Mouse (Mus musculus) heart, adult 2 months (tissue): ENCODE results near the gene Grik4. TPM values are rescaled to one million over a fixed set of nuclear protein-coding genes. Genes with fewer than 3 reads are reported as not detected.

ENCODE experiments used
- DNase-seq, 2 experiments: peaks; one replicate each; pipeline ENCODE4 v3.0.0; 2021
- H3K27ac ChIP-seq: fragments of 200-600 bp; 2 replicates; pipeline ENCODE4 v1.8.1; 2022
- H3K27me3 ChIP-seq: fragments of 200-500 bp; 2 replicates; pipeline ENCODE4 v1.6.1; 2012; ENCODE audit warnings: mild to moderate bottlenecking, low read length, inconsistent platforms, mixed read lengths; ENCODE audit not compliant: control insufficient read depth, insufficient read depth
- H3K36me3 ChIP-seq: fragments of 200-500 bp; 2 replicates; pipeline ENCODE4 v1.6.1; 2012; ENCODE audit warnings: low read length, inconsistent platforms; ENCODE audit not compliant: control insufficient read depth, insufficient read depth
- H3K4me1 ChIP-seq: fragments of 200-500 bp; 2 replicates; pipeline ENCODE4 v1.6.1; 2011; ENCODE audit warnings: low read length; ENCODE audit not compliant: control insufficient read depth, insufficient read depth
- H3K4me3 ChIP-seq: fragments of 200-600 bp; 2 replicates; pipeline ENCODE4 v1.8.1; 2022
- H3K79me2 ChIP-seq: fragments of 200-500 bp; replicated peaks from 2 replicates; pipeline ENCODE4 v1.6.1; 2012; ENCODE audit warnings: mild to moderate bottlenecking, inconsistent platforms, low read length, moderate library complexity, mixed read lengths; ENCODE audit not compliant: control insufficient read depth, insufficient read depth
- H3K9ac ChIP-seq: fragments of 200-500 bp; 2 replicates; pipeline ENCODE4 v1.6.1; 2012; ENCODE audit warnings: low read depth, mild to moderate bottlenecking, control low read depth, inconsistent platforms, low read length, mixed read lengths
- CTCF ChIP-seq: fragments of 200-600 bp; IDR thresholded peaks from 2 replicates; pipeline ENCODE4 v1.8.1; 2022; ENCODE audit warnings: antibody characterized with exemption, mild to moderate bottlenecking, moderate library complexity
- EP300 ChIP-seq: fragments of 200-500 bp; IDR thresholded peaks from 2 replicates; pipeline ENCODE4 v1.6.1; 2011; ENCODE audit warnings: low read depth, low read length, control low read depth; ENCODE audit not compliant: insufficient read depth
- POLR2A ChIP-seq: fragments of 200-500 bp; IDR thresholded peaks from 2 replicates; pipeline ENCODE4 v1.6.1; 2011; ENCODE audit warnings: mild to moderate bottlenecking, low read depth, low read length, control low read depth; ENCODE audit not compliant: insufficient read depth
- WGBS: fragments of 180-500 bp; shearing (Covaris S2); methylation state at CpG from one replicate; pipeline ENCODE4 v1.1.7; 2018; 5-methylcytosine and 5-hydroxymethylcytosine counted together
- intact Hi-C: fragments of 180-260 bp; cut with DNase I; formaldehyde crosslinking; loops from one replicate; pipeline ENCODE4 v1.15.1; 2025
- microRNA-seq, 2 experiments: library from miRNA; unstranded; fragments of <30 nt; microRNA quantifications; one replicate each; pipeline ENCODE4 v1.2.0; 2021
- polyA plus RNA-seq: library from polyadenylated mRNA; depleted of rRNA; stranded (reverse); fragments of >200 nt; gene quantifications from 2 replicates; pipeline ENCODE4 v1.2.3, GENCODE M21; 2012; rRNA removed
- total RNA-seq, 2 experiments: library from RNA; stranded (reverse); gene quantifications; 2 replicates each; pipeline ENCODE4 v1.2.3; 2021

Gene Grik4
- total and polyA plus RNA-seq, 3 experiments = 0.02 to 0.09 TPM; not detected in 1

DNA sequence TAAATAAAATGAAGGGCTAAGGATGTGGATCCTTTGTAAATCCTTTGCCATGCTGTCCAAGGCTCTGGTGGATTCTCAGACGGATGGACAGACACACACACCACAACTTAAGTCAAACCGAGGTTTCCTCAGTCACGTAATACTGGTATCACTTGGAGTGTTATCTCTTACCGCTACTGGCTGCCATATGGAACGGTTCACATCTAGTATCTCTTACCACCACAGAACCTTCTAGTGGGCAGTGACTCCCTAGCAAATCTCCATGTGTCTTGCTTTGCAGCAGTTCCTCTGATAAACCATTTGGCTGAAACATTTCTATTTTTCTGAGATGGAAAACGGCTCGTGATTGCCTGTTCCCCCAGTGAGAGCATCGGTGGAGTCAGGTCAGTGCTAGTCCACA lies 470.0 kb downstream of the Grik4 start:
- Histone ChIP-seq H3K79me2 (no peaks in the 10 kb centered on the region; the same call in 1 of the 2 replicates), H3K27ac (no peak overlapping the region), H3K27me3 (no peaks in the 10 kb centered on the region), H3K4me3 (no peak overlapping the region), H3K36me3 (peaks cover 5% of the 10 kb centered on the region), H3K9ac (no peak overlapping the region), H3K4me1 (peaks cover 7% of the 10 kb centered on the region)
- intact Hi-C loops = no loop called here
- no peak for TF ChIP-seq CTCF
- no peak for TF ChIP-seq EP300
- TF ChIP-seq POLR2A = no peak
- 35% methylated on average over 8 of the region's 8 CpGs for whole genome bisulfite sequencing
- DNase-seq = no peak

DNA sequence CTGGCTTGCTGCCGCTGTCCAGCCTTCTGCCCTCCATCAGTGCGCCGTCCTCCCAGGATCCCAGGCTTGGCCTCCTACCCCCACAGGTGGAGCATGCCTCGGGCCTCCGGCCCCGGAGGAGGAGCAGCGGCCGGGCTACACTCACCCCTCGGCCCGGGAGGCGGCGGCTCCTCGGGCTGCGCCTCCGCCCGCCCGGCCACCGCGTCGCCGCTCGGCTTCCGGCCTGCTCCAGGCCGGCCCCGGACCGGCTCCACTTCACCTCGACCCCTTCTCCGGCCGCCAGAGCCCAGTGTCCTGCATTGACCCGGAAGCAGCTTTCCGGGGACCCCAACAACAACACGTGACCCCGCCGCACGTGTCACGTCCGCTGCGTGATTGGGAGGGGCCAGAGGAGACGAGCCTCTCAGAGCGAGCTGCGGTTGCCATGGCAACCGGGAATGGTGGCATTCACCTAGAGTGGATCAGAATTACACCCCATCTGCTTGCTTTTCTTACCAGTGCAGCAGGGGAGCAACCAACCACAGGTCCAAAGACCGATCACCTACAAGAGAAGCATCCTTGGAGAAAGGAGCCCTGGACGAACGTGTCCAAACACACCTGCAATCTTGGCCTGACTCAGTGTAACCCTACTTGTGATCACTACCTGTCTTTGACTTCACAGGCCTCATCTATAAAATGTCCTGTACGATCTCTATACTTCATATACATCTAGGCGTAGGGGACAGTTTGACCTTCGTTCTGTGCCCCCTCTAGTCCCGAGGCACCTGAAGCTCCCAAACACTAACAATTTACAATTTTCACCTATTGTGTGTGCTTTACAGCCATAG lies 472.2 kb downstream of the Grik4 start:
- no peak for TF ChIP-seq CTCF
- peak; percentile 50 for TF ChIP-seq POLR2A
- peak; percentile 37; the same call in 1 of the 2 replicates for TF ChIP-seq EP300
- peak; percentile 89 to 91 for DNase-seq
- H3K4me3 ChIP-seq = peak overlapping the region; percentile 83
- peak overlapping the region; percentile 75 for H3K27ac ChIP-seq
- peaks cover 2% of the 10 kb centered on the region; the same call in 1 of the 2 replicates for H3K79me2 ChIP-seq
- peak overlapping the region; percentile 66 for H3K9ac ChIP-seq
- peaks cover 5% of the 10 kb centered on the region for H3K36me3 ChIP-seq
- intact Hi-C loops = loop anchor here (2.0 kb wide), 1 partner anchor 43 kb away; no protein-coding TSS in a partner anchor
- peaks cover 7% of the 10 kb centered on the region for H3K4me1 ChIP-seq
- no peaks in the 10 kb centered on the region for H3K27me3 ChIP-seq
- WGBS = 8% methylated on average over 49 of the region's 49 CpGs

DNA sequence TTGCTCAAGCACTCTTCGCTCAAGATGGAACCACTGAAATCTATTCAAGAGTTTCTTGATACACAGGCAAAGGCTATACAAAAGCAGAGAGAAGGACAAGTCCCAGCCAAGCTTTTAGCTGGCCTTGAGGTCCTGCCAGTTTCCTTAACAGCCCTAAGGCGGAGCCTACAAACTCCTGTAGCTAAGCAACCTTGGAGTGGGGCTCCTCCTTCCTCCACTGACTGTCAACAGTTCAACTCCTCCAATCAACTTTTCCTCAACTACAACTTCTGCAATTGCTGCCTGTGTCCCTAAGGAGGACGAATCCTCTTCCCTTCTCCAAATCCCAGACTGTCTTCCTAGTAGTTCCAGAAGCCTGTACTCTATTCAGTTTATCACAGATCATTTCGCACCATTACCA lies 473.1 kb downstream of the Grik4 start:
- Histone ChIP-seq H3K9ac (no peak overlapping the region), H3K4me3 (peak overlapping the region; percentile 83), H3K4me1 (peaks cover 7% of the 10 kb centered on the region), H3K27me3 (no peaks in the 10 kb centered on the region), H3K36me3 (peaks cover 5% of the 10 kb centered on the region), H3K27ac (peak overlapping the region; percentile 75), H3K79me2 (peaks cover 2% of the 10 kb centered on the region; the same call in 1 of the 2 replicates)
- 39% methylated on average over 4 of the region's 4 CpGs for whole genome bisulfite sequencing
- no peak for TF ChIP-seq EP300
- TF ChIP-seq POLR2A = no peak
- no peak for TF ChIP-seq CTCF
- intact Hi-C loops = loop anchor here (2.0 kb wide), 1 partner anchor 42 kb away; no protein-coding TSS in a partner anchor
- DNase-seq = peak; percentile 57 to 73

DNA sequence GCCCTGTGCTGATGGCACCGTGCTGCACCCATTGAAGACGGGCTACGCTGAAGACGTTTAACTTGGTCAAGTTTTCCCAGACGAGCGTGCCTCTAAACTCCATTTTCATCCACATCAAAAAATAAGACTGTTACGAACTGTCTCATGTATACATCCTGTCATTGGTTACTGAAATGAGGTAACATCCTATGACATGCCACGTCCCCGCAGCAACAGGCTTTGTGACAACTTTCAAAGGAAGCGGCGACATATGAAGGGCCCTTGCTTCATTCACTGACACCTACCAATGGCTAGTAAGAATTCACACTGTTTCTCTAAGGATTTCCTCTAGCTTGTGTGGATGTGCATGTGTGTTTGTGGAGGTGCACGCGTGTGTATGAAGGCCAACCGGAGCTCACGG lies 475.0 kb downstream of the Grik4 start:
- Histone ChIP-seq H3K9ac (no peak overlapping the region), H3K27me3 (no peaks in the 10 kb centered on the region), H3K36me3 (peaks cover 5% of the 10 kb centered on the region), H3K79me2 (peaks cover 2% of the 10 kb centered on the region; the same call in 1 of the 2 replicates), H3K4me3 (no peak overlapping the region), H3K4me1 (peaks cover 11% of the 10 kb centered on the region), H3K27ac (no peak overlapping the region)
- WGBS = 91% methylated on average over 15 of the region's 15 CpGs
- no peak for TF ChIP-seq POLR2A
- TF ChIP-seq CTCF = no peak
- no peak for TF ChIP-seq EP300
- intact Hi-C loops = no loop called here
- DNase-seq = no peak

DNA sequence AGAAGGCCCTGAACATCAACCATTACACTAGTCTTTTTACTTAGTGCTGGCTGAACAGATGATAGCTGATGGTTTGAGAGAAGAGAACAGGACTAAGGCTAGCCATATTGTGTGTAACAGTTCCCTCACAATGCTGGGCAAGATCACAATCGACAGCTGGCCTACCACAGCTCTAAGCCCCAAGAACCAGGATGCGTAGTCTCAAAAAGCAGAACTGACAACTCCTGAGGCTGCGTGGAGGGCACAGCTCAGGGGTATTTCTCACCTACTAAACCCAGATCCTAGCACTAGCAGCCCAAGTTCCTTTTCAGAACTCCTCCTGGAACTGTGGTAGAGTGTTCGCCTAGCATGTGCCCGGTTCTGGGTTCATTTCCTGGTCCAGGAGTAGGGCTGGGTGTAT lies 475.9 kb downstream of the Grik4 start:
- no peak for DNase-seq
- Histone ChIP-seq H3K9ac (no peak overlapping the region), H3K27ac (no peak overlapping the region), H3K4me3 (no peak overlapping the region), H3K27me3 (no peaks in the 10 kb centered on the region), H3K36me3 (peaks cover 5% of the 10 kb centered on the region), H3K79me2 (peaks cover 2% of the 10 kb centered on the region; the same call in 1 of the 2 replicates), H3K4me1 (peaks cover 13% of the 10 kb centered on the region)
- WGBS = 93% methylated on average over 5 of the region's 5 CpGs
- intact Hi-C loops = no loop called here
- TF ChIP-seq CTCF (no peak), POLR2A (no peak), EP300 (no peak)

Small RNAs within 50 kb of the gene (microRNA-seq; reads per million reads assigned to microRNA genes)
- 0 reads per million in 2 experiments for gene Gm27509

Other genes starting within 250 kb of the Grik4 start
- 100 to 1,000 TPM; 136 to 150 TPM for gene Arhgef12, start 162.7 kb upstream of the Grik4 start, total RNA-seq
- gene Arhgef12, start 162.7 kb upstream of the Grik4 start, polyA plus RNA-seq = 34.8 and 66.4 TPM in 2 replicates
- 1 to 10 TPM; 5.7 to 7.1 TPM for gene Tmem136, start 172.1 kb upstream of the Grik4 start, total RNA-seq
- 7.4 and 10.2 TPM in 2 replicates for gene Tmem136, start 172.1 kb upstream of the Grik4 start, polyA plus RNA-seq